Mouse (Mus musculus) kidney, adult 2 months (tissue): ENCODE measurements at regions not wholly inside any gene's neighbourhood (a gene's known extent, or its start where the extent isn't known, plus 50 kb on each side); places are given as distances from the start of the nearest gene placed in this dataset.

Experiments
- CTCF ChIP-seq: fragments of 200-500 bp; conservative IDR thresholded peaks from 2 replicates; pipeline ENCODE4 v1.5.1; 2011; ENCODE audit warnings: low read depth, mild to moderate bottlenecking, control low read depth, low read length, moderate library complexity, mixed read lengths; ENCODE audit not compliant: insufficient read depth, insufficient read length
- POLR2A ChIP-seq: fragments of 200-500 bp; IDR thresholded peaks from one replicate; pipeline ENCODE4 v1.6.1; 2011; ENCODE audit warnings: low read depth, low read length, control low read depth

DNA sequence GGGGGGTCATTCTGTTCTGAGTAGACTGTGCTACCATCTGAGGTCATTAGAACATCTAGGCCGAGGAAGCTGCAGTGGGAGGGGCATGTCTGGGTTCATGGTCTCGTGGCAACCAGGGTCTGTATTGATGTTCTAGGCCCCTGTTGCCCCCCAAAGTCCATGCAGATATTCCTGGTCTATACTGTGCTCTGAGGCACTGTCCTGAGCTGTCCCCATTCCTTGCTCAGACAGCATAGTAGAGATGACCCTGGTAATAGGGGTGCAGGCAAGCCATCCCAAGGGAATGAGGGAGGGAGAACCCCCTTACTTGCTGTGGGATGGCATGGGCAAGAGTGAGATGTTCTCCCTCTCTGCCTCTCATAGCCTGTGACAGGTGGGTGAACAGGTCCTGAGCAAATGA lies 293.1 kb upstream of the Fshr start:
- no peak for TF ChIP-seq CTCF
- no peak for TF ChIP-seq POLR2A
